27 mouse cellular contexts compared by ENCODE assay signal in genomic region chr2:7068281-7068680, GRCm38 (mm10).
DNase-seq lines count a peak whose midpoint lies in the region; ATAC-seq and TF ChIP-seq lines count a peak whose summit lies in the region.
"Had no signal": no experiment of that assay in that cellular context is flagged by ENCODE, and none has a peak within 500 bp of the region (broad histone marks: within the 10 kb centered on the region; RNA-seq: fewer than 3 reads in every experiment).

No protein-coding gene starts in this region.

- 53% methylated on average over 6 of the region's 6 CpGs for WGBS in forebrain, embryonic 16.5 days
- WGBS in forebrain, embryonic 14.5 days = 51% methylated on average over 6 of the region's 6 CpGs
- WGBS in heart, embryonic 15.5 days = 84% methylated on average over 6 of the region's 6 CpGs

- DNase-seq in forebrain, embryonic 14.5 days (ENCODE audit: low spot score) = no peak
- no peak for DNase-seq in heart, adult 8-10 months (ENCODE audit: low spot score)
- DNase-seq in layer of hippocampus, adult 9-11 months = peak; percentile 51
- no peak for DNase-seq in layer of hippocampus, adult 9-10 months (ENCODE audit: low spot score)
- DNase-seq: adrenal gland, postnatal 14 days; cerebellum, adult 11-12 months; cerebellum, postnatal 10 days; gastrocnemius, postnatal 14 days; kidney, adult 2 months; kidney, postnatal 36 days; retina, postnatal 1 day; right cerebral cortex, postnatal 14 days; thymus, postnatal 4 days had no signal

- H3K4me2 ChIP-seq in forebrain, embryonic 16.5 days (ENCODE audit: low read length) = no peak overlapping the region
- H3K4me2 ChIP-seq in forebrain, embryonic 14.5 days (ENCODE audit: low read length) = no peak overlapping the region
- H3K4me2 ChIP-seq in heart, embryonic 15.5 days = no peak overlapping the region
- H3K4me2 ChIP-seq: forebrain, embryonic 13.5 days; intestine, embryonic 15.5 days; limb, embryonic 13.5 days; liver, embryonic 11.5 days; lung, embryonic 15.5 days; midbrain, embryonic 15.5 days had no signal

- H3K27ac ChIP-seq in forebrain, embryonic 16.5 days (ENCODE audit: low read length) = peak overlapping the region; percentile 32
- no peak overlapping the region for H3K27ac ChIP-seq in forebrain, embryonic 14.5 days (ENCODE audit: low read depth, low read length)
- peak overlapping the region; percentile 14; the same call in 1 of the 2 replicates for H3K27ac ChIP-seq in heart, embryonic 15.5 days
- H3K27ac ChIP-seq in cortical plate, adult 2 months (ENCODE audit: insufficient read depth, low read length) = peak overlapping the region; percentile 66
- H3K27ac ChIP-seq: forebrain, embryonic 13.5 days; hindbrain, postnatal 0 days; intestine, embryonic 15.5 days; limb, embryonic 13.5 days; lung, embryonic 15.5 days; midbrain, embryonic 10.5 days; midbrain, embryonic 15.5 days had no signal

- no peaks in the 10 kb centered on the region for H3K9me3 ChIP-seq in forebrain, embryonic 16.5 days (ENCODE audit: control insufficient read depth, low read length)
- H3K9me3 ChIP-seq in forebrain, embryonic 14.5 days (replicated peaks; ENCODE audit: control insufficient read depth, low read length) = no peaks in the 10 kb centered on the region
- no peaks in the 10 kb centered on the region for H3K9me3 ChIP-seq in heart, embryonic 15.5 days (replicated peaks)
- H3K9me3 ChIP-seq: forebrain, embryonic 13.5 days; G1E; intestine, embryonic 15.5 days; limb, embryonic 13.5 days; lung, embryonic 15.5 days; midbrain, embryonic 10.5 days; midbrain, embryonic 15.5 days had no signal

- no peaks in the 10 kb centered on the region for H3K27me3 ChIP-seq in forebrain, embryonic 16.5 days (replicated peaks; ENCODE audit: control insufficient read depth, insufficient read depth, low read length)
- no peaks in the 10 kb centered on the region for H3K27me3 ChIP-seq in forebrain, embryonic 14.5 days (replicated peaks; ENCODE audit: control insufficient read depth, insufficient read depth, low read length)
- H3K27me3 ChIP-seq in heart, embryonic 15.5 days = no peaks in the 10 kb centered on the region
- H3K27me3 ChIP-seq: forebrain, embryonic 13.5 days; intestine, embryonic 15.5 days; limb, embryonic 13.5 days; lung, embryonic 15.5 days; midbrain, embryonic 15.5 days; Patski had no signal

- peaks cover 13% of the 10 kb centered on the region for H3K4me1 ChIP-seq in forebrain, embryonic 16.5 days (replicated peaks; ENCODE audit: control insufficient read depth, insufficient read depth, low read length)
- peaks cover 14% of the 10 kb centered on the region for H3K4me1 ChIP-seq in forebrain, embryonic 14.5 days (ENCODE audit: control insufficient read depth, insufficient read depth, low read length)
- peaks cover 31% of the 10 kb centered on the region for H3K4me1 ChIP-seq in heart, embryonic 15.5 days (replicated peaks)
- peaks cover 15% of the 10 kb centered on the region; the same call in 1 of the 2 replicates for H3K4me1 ChIP-seq in cortical plate, adult 2 months (ENCODE audit: control insufficient read depth, insufficient read depth, low read length)

- no peak overlapping the region for H3K9ac ChIP-seq in forebrain, embryonic 16.5 days (replicated peaks; ENCODE audit: low read depth, low read length)
- H3K9ac ChIP-seq in forebrain, embryonic 14.5 days (ENCODE audit: low read length) = no peak overlapping the region
- no peak overlapping the region for H3K9ac ChIP-seq in heart, embryonic 15.5 days
- H3K9ac ChIP-seq: forebrain, embryonic 13.5 days; intestine, embryonic 15.5 days; limb, embryonic 13.5 days; lung, embryonic 15.5 days; midbrain, embryonic 15.5 days had no signal

- no peak for TF ChIP-seq CTCF in cortical plate, adult 2 months (IDR thresholded peaks at IDR 0.05; ENCODE audit: extremely low read depth, insufficient read depth, low read length)

- TF ChIP-seq POLR2A in cortical plate, adult 2 months (IDR thresholded peaks at IDR 0.05; ENCODE audit: extremely low read depth, insufficient read depth, low read length) = no peak

- no peak overlapping the region for H3K4me3 ChIP-seq in forebrain, embryonic 16.5 days (replicated peaks; ENCODE audit: low read length)
- no peak overlapping the region for H3K4me3 ChIP-seq in forebrain, embryonic 14.5 days (ENCODE audit: low read depth, low read length)
- H3K4me3 ChIP-seq in heart, embryonic 15.5 days = no peak overlapping the region
- no peak overlapping the region for H3K4me3 ChIP-seq in cortical plate, adult 2 months (ENCODE audit: insufficient read depth, low read length)
- H3K4me3 ChIP-seq: erythroblast, embryonic 14.5 days; forebrain, embryonic 13.5 days; intestine, embryonic 15.5 days; limb, embryonic 13.5 days; lung, embryonic 15.5 days; midbrain, embryonic 10.5 days; midbrain, embryonic 15.5 days had no signal

- peak; percentile 26; the same call in 1 of the 2 replicates for ATAC-seq in forebrain, embryonic 16.5 days
- ATAC-seq in forebrain, embryonic 14.5 days = no peak
- ATAC-seq in heart, embryonic 15.5 days (replicated peaks; ENCODE audit: insufficient number of reproducible peaks, insufficient read depth, low FRiP score, low read depth) = no peak
- ATAC-seq: forebrain, embryonic 13.5 days; hindbrain, postnatal 0 days; intestine, embryonic 15.5 days; midbrain, embryonic 15.5 days; Patski had no signal

- H3K36me3 ChIP-seq in forebrain, embryonic 16.5 days (ENCODE audit: control insufficient read depth, insufficient read depth) = no peaks in the 10 kb centered on the region
- no peaks in the 10 kb centered on the region for H3K36me3 ChIP-seq in forebrain, embryonic 14.5 days (ENCODE audit: control insufficient read depth, insufficient read depth, low read length)
- no peaks in the 10 kb centered on the region for H3K36me3 ChIP-seq in heart, embryonic 15.5 days
- H3K36me3 ChIP-seq: G1E; intestine, embryonic 15.5 days; limb, embryonic 13.5 days; lung, embryonic 15.5 days; midbrain, embryonic 10.5 days; midbrain, embryonic 15.5 days had no signal
